Mouse (Mus musculus): ENCODE measurements at regions not wholly inside any gene's neighbourhood (a gene's known extent, or its start where the extent isn't known, plus 50 kb on each side); places are given as distances from the start of the nearest gene placed in this dataset.

DNA sequence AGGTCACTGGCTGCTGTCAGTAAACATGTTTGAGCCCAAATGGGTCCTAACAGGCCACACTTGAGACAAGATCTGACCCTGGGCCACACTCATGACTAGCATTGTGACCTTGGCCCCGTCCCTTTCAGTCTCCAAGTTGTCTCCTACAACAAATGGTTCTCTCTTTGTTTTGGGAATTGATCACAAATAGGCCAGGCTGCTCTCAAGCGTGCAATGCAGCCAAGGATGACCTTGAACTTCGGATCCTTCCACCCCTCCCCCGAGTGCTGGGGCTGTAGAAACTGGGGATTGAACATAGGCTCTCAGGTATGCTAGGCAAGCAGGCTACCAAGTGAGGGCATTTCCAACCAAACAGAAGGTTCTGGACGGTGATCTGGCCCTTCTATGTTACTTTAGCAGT lies 120.5 kb downstream of the Tfcp2l1 start:
- no peak for TF ChIP-seq CTCF (IDR thresholded peaks at IDR 0.05; ENCODE audit: extremely low read depth, insufficient read depth, low read length)
- TF ChIP-seq POLR2A (IDR thresholded peaks at IDR 0.05; ENCODE audit: extremely low read depth, insufficient read depth, low read length) = no peak

Data from cortical plate, adult 2 months (tissue).